Mouse (Mus musculus) mesoderm, embryonic 11.5 days (tissue): ENCODE results near the gene Nudt5.
A peak's percentile ranks its signal among the peaks of the same experiment; 100 is the strongest.
"Not testable (repeated sequence)": the region's sequence is repeated elsewhere in the genome, so short reads cannot be mapped to it uniquely, and the experiment has no call there.

ENCODE experiments used
- DNase-seq: peaks from one replicate; pipeline ENCODE4 v3.0.0-alpha.2; 2012; ENCODE audit warnings: low read depth, low spot score

The Nudt5 gene

GRCm38 (mm10) chr2:5844873-5845631 lies at the start of gene Nudt5, which contains the start of gene Cdc123:
Gene Nudt5, plus strand, starts transcription at chr2:5845019.
Gene Cdc123, minus strand, starts transcription at chr2:5845164.
- peak; percentile 89 for DNase-seq

GRCm38 (mm10) chr2:5797816-5798672 lies 46.8 kb upstream of the Nudt5 start:
- no peak for DNase-seq

- DNase-seq: no peak
These were observed 43.6 kb upstream of the Nudt5 start for GRCm38 (mm10) chr2:5801182-5801640.

GRCm38 (mm10) chr2:5801927-5802590 lies 42.8 kb upstream of the Nudt5 start:
- no peak for DNase-seq

GRCm38 (mm10) chr2:5804440-5805045 lies 40.3 kb upstream of the Nudt5 start:
- no peak for DNase-seq

GRCm38 (mm10) chr2:5805228-5805627 lies 39.6 kb upstream of the Nudt5 start:
- DNase-seq: no peak

GRCm38 (mm10) chr2:5806201-5806600 lies 38.6 kb upstream of the Nudt5 start:
- not testable (repeated sequence) for DNase-seq

- no peak for DNase-seq
These were observed 34.6 kb upstream of the Nudt5 start for GRCm38 (mm10) chr2:5810036-5810718.

GRCm38 (mm10) chr2:5811235-5811782 lies 33.5 kb upstream of the Nudt5 start:
- no peak for DNase-seq

GRCm38 (mm10) chr2:5821264-5821663 lies 23.6 kb upstream of the Nudt5 start:
- no peak for DNase-seq

GRCm38 (mm10) chr2:5822449-5822848 lies 22.4 kb upstream of the Nudt5 start:
- no peak for DNase-seq

- peak; percentile 16 for DNase-seq
These were observed 20.6 kb upstream of the Nudt5 start for GRCm38 (mm10) chr2:5824213-5824612.

- DNase-seq: no peak
These were observed 20.1 kb upstream of the Nudt5 start for GRCm38 (mm10) chr2:5824685-5825084.

- no peak for DNase-seq
These were observed 19.4 kb upstream of the Nudt5 start for GRCm38 (mm10) chr2:5825265-5825913.

- DNase-seq: no peak
These were observed 4.0 kb upstream of the Nudt5 start for GRCm38 (mm10) chr2:5840815-5841214.

- no peak for DNase-seq
These were observed 492 bp upstream of the Nudt5 start for GRCm38 (mm10) chr2:5844181-5844872.

- DNase-seq: no peak
These were observed 1.0 kb downstream of the Nudt5 start for GRCm38 (mm10) chr2:5845826-5846225.

- no peak for DNase-seq
These were observed 6.3 kb downstream of the Nudt5 start for GRCm38 (mm10) chr2:5851116-5851515.

GRCm38 (mm10) chr2:5851866-5852265 lies 7.0 kb downstream of the Nudt5 start:
- DNase-seq: no peak

- no peak for DNase-seq
These were observed 18.0 kb downstream of the Nudt5 start, which contains the start of gene Gm13199 for GRCm38 (mm10) chr2:5862834-5863233. Gene Gm13199, minus strand, starts transcription at chr2:5862934.
